Mouse (Mus musculus) lung, adult 2 months (tissue): ENCODE data around the gene Herc1. TPM values are rescaled to one million over a fixed set of nuclear protein-coding genes. Genes with fewer than 3 reads are reported as not detected.

Source experiments
- DNase-seq: peaks from one replicate; pipeline ENCODE4 v3.0.0; 2022
- H3K4me1 ChIP-seq: fragments of 200-500 bp; 2 replicates; pipeline ENCODE4 v1.6.1; 2011; ENCODE audit warnings: low read length; ENCODE audit not compliant: control insufficient read depth, insufficient read depth
- H3K4me3 ChIP-seq: fragments of 200-500 bp; replicated peaks from 2 replicates; pipeline ENCODE3; 2011; ENCODE audit warnings: low read depth, mild to moderate bottlenecking, control low read depth, low read length; ENCODE audit errors: extremely low read depth
- CTCF ChIP-seq: fragments of 200-500 bp; IDR thresholded peaks from 2 replicates; pipeline ENCODE4 v1.5.1; 2011; ENCODE audit warnings: mild to moderate bottlenecking, low read length, control low read depth; ENCODE audit not compliant: insufficient read depth
- POLR2A ChIP-seq: fragments of 200-500 bp; IDR thresholded peaks from 2 replicates; pipeline ENCODE4 v1.6.1; 2011; ENCODE audit warnings: low read depth, mild to moderate bottlenecking, control low read depth, low read length, borderline replicate concordance; ENCODE audit errors: extremely low read depth
- WGBS: fragments of 180-500 bp; shearing (Covaris S2); methylation state at CpG from one replicate; pipeline ENCODE4 v1.1.7; 2018; 5-methylcytosine and 5-hydroxymethylcytosine counted together
- polyA plus RNA-seq: library from polyadenylated mRNA; depleted of rRNA; stranded (reverse); fragments of >200 nt; gene quantifications from 2 replicates; pipeline ENCODE4 v1.2.3, GENCODE M21; 2012

Gene Herc1
- polyA plus RNA-seq, 1 experiment = 15.7 TPM

- no peaks in the 10 kb centered on the region for H3K4me1 ChIP-seq
- 82% methylated on average over 7 of the region's 7 CpGs for WGBS
- no peak for DNase-seq
- TF ChIP-seq CTCF (no peak), POLR2A (no peak)
- no peak overlapping the region for H3K4me3 ChIP-seq
These were observed 28.0 kb upstream of the Herc1 start for GRCm38 (mm10) chr9:66322010-66322931.

DNA sequence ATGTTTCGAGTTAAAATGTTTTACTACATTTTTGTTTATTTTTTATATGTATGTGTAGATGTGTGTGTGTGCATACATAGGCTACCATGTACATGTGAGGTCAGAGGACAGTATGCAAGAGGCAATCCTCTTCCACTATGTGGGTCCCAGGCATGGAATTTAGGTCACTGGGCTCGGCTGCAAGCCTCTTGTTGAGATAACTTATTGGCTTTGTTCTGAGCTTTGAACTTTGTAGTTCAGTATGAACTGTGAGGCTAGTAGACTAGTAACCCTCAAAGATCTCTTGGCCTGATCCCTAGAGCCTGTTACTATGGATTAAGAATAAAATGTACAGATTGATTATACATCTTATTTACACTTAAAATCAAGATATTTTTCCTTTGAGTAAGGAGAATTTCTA is 23.4 kb upstream of the Herc1 start:
- TF ChIP-seq POLR2A (no peak), CTCF (no peak)
- DNase-seq = no peak
- Histone ChIP-seq H3K4me1 (no peaks in the 10 kb centered on the region; the same call in none of the 2 replicates), H3K4me3 (no peak overlapping the region)
- WGBS = 65% methylated on average over 2 of the region's 2 CpGs

GRCm38 (mm10) chr9:66329474-66329873 is 20.8 kb upstream of the Herc1 start:
- 45% methylated on average over 6 of the region's 6 CpGs for whole genome bisulfite sequencing
- TF ChIP-seq CTCF (no peak), POLR2A (no peak)
- DNase-seq = no peak
- Histone ChIP-seq H3K4me3 (no peak overlapping the region), H3K4me1 (no peaks in the 10 kb centered on the region; the same call in none of the 2 replicates)

DNA sequence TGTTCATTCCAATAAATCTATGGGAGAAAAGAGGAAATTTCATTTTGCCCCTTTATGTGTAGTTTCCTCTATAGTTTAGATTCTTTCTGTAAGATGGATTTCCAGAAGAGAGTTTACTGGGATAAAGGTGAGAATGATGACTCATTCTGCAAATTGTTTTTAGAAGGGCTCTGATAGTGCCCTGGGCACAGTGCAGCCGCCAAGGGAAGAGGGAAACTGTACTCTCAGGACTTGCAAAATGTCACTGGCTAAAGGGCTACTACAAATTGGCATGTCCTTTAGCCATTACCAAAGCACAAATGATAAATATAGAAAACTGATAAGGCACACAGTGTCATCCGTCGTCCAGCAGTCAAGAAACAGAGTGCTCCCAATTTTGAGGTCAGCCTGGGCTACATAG is 19.8 kb upstream of the Herc1 start:
- 46% methylated on average over 3 of the region's 3 CpGs for WGBS
- no peak for DNase-seq
- Histone ChIP-seq H3K4me3 (no peak overlapping the region), H3K4me1 (no peaks in the 10 kb centered on the region; the same call in none of the 2 replicates)
- TF ChIP-seq POLR2A (no peak), CTCF (no peak)

DNA sequence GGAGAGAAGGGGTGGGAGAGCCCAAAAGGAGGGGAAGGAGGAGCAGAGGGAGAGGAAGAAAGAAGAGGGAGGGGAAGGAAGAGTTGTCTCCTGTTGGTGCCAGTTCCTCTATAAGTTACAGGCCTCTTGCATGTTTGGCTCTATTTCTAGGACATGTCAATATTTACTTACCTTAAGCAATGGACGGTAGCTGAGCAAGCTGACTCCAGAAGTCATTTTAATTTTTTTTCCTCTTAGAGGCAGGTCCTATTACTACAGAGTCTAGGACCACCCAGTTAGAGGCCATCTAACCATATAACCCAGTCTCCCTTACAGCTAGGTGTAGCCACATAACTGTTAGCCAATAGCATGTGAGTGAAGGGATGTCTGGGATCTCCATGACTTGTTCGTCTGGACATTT is 18.7 kb upstream of the Herc1 start:
- Histone ChIP-seq H3K4me3 (no peak overlapping the region), H3K4me1 (no peaks in the 10 kb centered on the region; the same call in none of the 2 replicates)
- no peak for DNase-seq
- TF ChIP-seq POLR2A (no peak), CTCF (no peak)
- WGBS = 67% methylated on average over 2 of the region's 2 CpGs

- no peak for DNase-seq
- Histone ChIP-seq H3K4me1 (no peaks in the 10 kb centered on the region; the same call in none of the 2 replicates), H3K4me3 (no peak overlapping the region)
- no peak for TF ChIP-seq POLR2A
- TF ChIP-seq CTCF = no peak
- WGBS = 46% methylated on average over 2 of the region's 2 CpGs
These were observed 17.9 kb upstream of the Herc1 start for GRCm38 (mm10) chr9:66332393-66332792.

DNA sequence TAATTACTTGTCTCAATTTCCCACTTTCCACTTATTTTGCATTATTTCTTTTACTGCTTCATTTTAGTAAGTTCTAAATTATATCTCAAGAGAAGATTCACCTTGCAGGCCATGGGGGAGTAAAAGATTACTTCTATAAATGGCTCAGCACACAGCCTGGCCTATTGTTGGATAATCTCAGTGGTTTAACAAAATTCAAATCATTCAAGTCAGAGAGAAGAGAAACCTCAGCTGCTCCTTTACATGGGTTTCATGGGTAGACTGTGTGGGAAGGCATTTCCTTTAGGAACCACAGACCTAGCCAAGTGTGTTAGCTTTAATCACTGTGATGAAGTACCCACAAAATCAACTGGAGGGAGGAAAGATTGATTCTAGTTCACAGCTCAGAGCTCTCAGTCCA is 13.0 kb upstream of the Herc1 start:
- Histone ChIP-seq H3K4me3 (no peak overlapping the region), H3K4me1 (no peaks in the 10 kb centered on the region)
- no peak for DNase-seq
- no peak for TF ChIP-seq CTCF
- no peak for TF ChIP-seq POLR2A

- Histone ChIP-seq H3K4me1 (no peaks in the 10 kb centered on the region), H3K4me3 (no peak overlapping the region)
- DNase-seq = no peak
- TF ChIP-seq POLR2A = no peak
- TF ChIP-seq CTCF = no peak
- WGBS = 49% methylated on average over 3 of the region's 3 CpGs
These were observed 12.1 kb upstream of the Herc1 start for GRCm38 (mm10) chr9:66338005-66338782.

- TF ChIP-seq CTCF (no peak), POLR2A (no peak)
- WGBS = 30% methylated on average over 1 of the region's 1 CpGs
- Histone ChIP-seq H3K4me1 (no peaks in the 10 kb centered on the region), H3K4me3 (no peak overlapping the region)
- DNase-seq = no peak
These were observed 10.5 kb upstream of the Herc1 start for GRCm38 (mm10) chr9:66339714-66340113.
